Mouse (Mus musculus): ENCODE results near the gene Zfp984. TPM values are rescaled to one million over a fixed set of nuclear protein-coding genes. Genes with fewer than 3 reads are reported as not detected.
A peak's percentile ranks its signal among the peaks of the same experiment; 100 is the strongest.
"Not testable (repeated sequence)": the region's sequence is repeated elsewhere in the genome, so short reads cannot be mapped to it uniquely, and the experiment has no call there.

Gene Zfp984
- polyA plus RNA-seq (2014; fragmentation: Nextera tagmentation; extraction: Ambion mirVana), result 4.5 and 4.8 TPM in 2 replicates

DNA sequence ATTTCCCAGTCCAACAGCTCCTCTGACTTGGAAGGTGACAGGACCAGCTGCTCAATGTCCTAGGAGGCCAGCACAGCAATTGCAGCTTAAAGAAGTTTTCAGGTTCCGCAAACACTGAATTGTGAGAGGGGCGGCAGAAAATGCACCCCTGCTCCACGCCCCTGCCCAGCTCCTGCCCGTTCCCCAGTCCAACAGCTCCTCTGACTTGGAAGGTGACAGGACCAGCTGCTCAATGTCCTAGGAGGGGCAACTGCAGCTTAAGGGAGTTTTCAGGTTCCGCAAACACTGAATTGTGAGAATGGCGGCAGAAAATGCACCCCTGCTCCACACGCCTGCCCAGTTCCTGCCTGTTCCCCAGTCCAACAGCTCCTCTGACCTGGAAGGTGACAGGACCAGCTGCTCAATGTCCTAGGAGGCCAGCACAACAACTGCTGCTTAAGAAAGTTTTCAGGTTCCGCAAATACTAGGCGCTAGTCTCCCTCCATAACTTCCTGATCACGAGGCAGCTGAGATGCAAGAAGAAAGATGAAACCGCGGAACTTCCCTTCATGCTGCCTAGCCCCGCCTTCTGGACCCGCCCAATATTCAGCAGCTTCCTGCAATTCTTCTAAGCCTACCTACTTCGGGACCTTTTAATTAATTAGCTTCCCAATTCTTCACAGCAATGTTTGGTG is at the start of gene Zfp984:
TSS of gene Zfp984 (minus strand) at position 497 of the 674 bp plus-strand sequence.
- DNase-seq, result peak; percentile 44

DNA sequence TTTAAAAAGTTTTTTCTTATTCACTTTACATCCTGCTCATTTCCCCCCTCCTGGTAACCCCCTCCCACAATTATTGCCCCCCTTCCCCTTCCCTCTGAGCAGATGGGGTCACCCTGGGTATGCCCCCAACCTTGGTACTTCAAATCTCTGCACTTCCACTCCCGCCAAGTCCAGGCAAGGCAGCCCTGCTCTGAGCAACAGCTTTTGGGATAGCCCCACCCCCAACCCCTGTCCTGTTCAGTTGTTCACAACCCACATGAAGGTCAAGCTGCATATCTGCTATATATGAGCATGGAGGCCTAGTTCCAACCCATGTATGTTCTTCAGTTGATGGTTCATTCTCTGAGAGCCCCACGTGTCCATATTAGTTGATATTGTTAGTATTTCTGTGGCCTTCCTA is 41.2 kb upstream of the Zfp984 start:
- H3K27me3 ChIP-seq (ENCODE audit: control insufficient read depth, insufficient read depth, low read length), result no peaks in the 10 kb centered on the region
- no peak for DNase-seq
- no peak overlapping the region for H3K4me2 ChIP-seq (ENCODE audit: low read length)
- no peak overlapping the region for H3K9ac ChIP-seq (replicated peaks; ENCODE audit: low read length)
- 82% methylated on average over 2 of the region's 2 CpGs for WGBS
- H3K4me3 ChIP-seq (replicated peaks; ENCODE audit: low read depth, low read length), result no peak overlapping the region
- peaks cover 11% of the 10 kb centered on the region; the same call in 1 of the 2 replicates for H3K4me1 ChIP-seq (ENCODE audit: control insufficient read depth, insufficient read depth, low read length)
- no peaks in the 10 kb centered on the region for H3K36me3 ChIP-seq (ENCODE audit: control insufficient read depth, insufficient read depth, low read length)
- ATAC-seq (ENCODE audit: low FRiP score, low TSS enrichment), result no peak
- no peaks in the 10 kb centered on the region for H3K9me3 ChIP-seq (ENCODE audit: control insufficient read depth, low read length)
- H3K27ac ChIP-seq (replicated peaks; ENCODE audit: low read depth, low read length), result no peak overlapping the region

More for the DNA sequence above, at the start of gene Zfp984:
- H3K4me1 ChIP-seq (ENCODE audit: control insufficient read depth, insufficient read depth, low read length); H3K36me3 ChIP-seq (ENCODE audit: control insufficient read depth, insufficient read depth, low read length); H3K27me3 ChIP-seq (ENCODE audit: control insufficient read depth, insufficient read depth, low read length); ATAC-seq (ENCODE audit: low FRiP score, low TSS enrichment); H3K9me3 ChIP-seq (ENCODE audit: control insufficient read depth, low read length); H3K27ac ChIP-seq (replicated peaks; ENCODE audit: low read depth, low read length): not testable (repeated sequence)
- WGBS, result 18% methylated on average over 15 of the region's 15 CpGs
- Histone ChIP-seq H3K9ac (replicated peaks; ENCODE audit: low read length) (0 out of 2 replicates have a peak within 1 kb of the TSS, but pooled peaks have one; percentile 7), H3K4me3 (replicated peaks; ENCODE audit: low read depth, low read length) (peak within 1 kb of the TSS; percentile 33), H3K4me2 (ENCODE audit: low read length) (peak within 1 kb of the TSS; percentile 58)

DNA sequence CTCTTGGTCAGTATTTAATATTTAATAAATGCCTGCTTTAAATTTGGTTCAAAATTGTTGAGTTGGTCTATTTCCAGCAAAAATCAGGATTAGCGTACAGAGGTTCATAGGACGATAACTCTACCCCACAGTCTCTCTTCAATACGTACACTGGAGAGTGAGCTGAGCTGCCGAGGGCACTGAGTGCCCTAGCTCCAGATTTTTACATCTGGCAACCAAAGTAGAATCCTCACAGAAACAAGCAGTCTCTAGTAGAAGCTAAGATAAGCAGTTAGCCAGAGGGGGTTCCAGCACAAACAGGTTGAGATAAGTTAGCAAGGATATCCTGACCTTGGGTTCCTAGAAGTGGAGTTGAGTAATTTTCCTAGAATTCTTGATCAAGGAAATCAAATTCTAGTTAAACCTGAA is 39.0 kb upstream of the Zfp984 start:
- ATAC-seq (ENCODE audit: low FRiP score, low TSS enrichment) (peak; percentile 79), DNase-seq (no peak)
- H3K36me3 ChIP-seq (ENCODE audit: control insufficient read depth, insufficient read depth, low read length), result peaks cover 4% of the 10 kb centered on the region; the same call in 1 of the 2 replicates
- no peak overlapping the region for H3K27ac ChIP-seq (replicated peaks; ENCODE audit: low read depth, low read length)
- H3K4me1 ChIP-seq (ENCODE audit: control insufficient read depth, insufficient read depth, low read length), result peaks cover 11% of the 10 kb centered on the region; the same call in 1 of the 2 replicates
- H3K9me3 ChIP-seq (ENCODE audit: control insufficient read depth, low read length), result 0 out of 2 replicates have a peak, but pooled peaks cover 4% of the 10 kb centered on the region
- H3K4me2 ChIP-seq (ENCODE audit: low read length), result peak overlapping the region; percentile 57
- 6% methylated on average over 4 of the region's 4 CpGs for WGBS
- H3K4me3 ChIP-seq (replicated peaks; ENCODE audit: low read depth, low read length), result peak overlapping the region; percentile 73
- peak overlapping the region; percentile 47 for H3K9ac ChIP-seq (replicated peaks; ENCODE audit: low read length)
- H3K27me3 ChIP-seq (ENCODE audit: control insufficient read depth, insufficient read depth, low read length), result no peaks in the 10 kb centered on the region

DNA sequence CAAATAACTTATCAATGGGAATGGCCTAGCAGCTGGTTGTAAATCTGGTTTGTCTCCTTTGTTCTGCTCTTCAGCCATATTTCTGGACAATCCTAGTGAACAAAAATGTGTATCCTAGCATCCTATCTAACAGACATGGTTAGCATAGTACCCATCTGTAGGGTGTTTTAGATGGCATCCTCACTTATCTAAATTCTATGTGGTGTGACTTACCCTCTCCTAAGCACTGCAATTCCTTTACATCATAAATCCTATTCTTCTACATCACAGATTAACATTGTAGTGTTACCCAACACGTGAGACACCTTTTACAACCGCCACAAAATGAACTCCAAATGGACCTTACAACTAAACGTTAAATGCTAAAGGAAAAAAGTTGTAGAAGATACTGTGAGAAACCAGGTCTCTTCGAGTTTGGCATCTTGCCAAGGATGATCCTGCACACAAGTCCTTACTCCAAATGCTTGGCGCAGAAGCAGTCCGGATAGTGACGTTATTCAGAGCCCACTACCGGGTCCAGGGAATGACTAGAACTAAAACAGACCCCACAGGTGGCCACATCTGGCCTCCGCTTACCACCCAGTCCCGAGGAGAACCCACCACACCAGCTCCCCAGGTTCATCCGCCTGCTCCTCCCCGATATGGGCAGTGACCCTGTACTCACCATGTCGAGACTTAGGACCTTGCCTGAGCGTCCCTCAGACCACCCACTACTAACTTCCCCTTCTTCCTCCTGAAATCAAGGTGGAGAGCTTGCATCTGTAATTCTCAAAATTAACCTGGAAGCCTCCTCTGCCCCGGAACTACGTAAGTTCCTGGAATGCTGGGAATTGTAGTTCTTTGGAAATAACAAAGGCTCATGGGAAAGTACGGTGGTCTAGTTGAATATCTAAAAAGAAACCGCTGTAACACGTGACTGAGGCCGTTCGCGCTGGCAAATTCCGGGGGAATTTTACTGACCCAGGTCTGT is 38.3 kb upstream of the Zfp984 start, which contains the start of gene Zfp933:
TSS of gene Zfp933 (minus strand) at position 753 of the 970 bp plus-strand sequence.
- Histone ChIP-seq H3K9me3 (ENCODE audit: control insufficient read depth, low read length) (peaks cover 11% of the 10 kb centered on the region; the same call in 1 of the 2 replicates), H3K9ac (replicated peaks; ENCODE audit: low read length) (peak within 1 kb of the TSS; percentile 72), H3K27ac (replicated peaks; ENCODE audit: low read depth, low read length) (no peak within 1 kb of the TSS), H3K36me3 (ENCODE audit: control insufficient read depth, insufficient read depth, low read length) (peaks cover 11% of the 10 kb centered on the region; the same call in 1 of the 2 replicates), H3K4me2 (ENCODE audit: low read length) (peak within 1 kb of the TSS; percentile 57), H3K4me3 (replicated peaks; ENCODE audit: low read depth, low read length) (peak within 1 kb of the TSS; percentile 73), H3K27me3 (ENCODE audit: control insufficient read depth, insufficient read depth, low read length) (no peaks in the 10 kb centered on the region), H3K4me1 (ENCODE audit: control insufficient read depth, insufficient read depth, low read length) (peaks cover 11% of the 10 kb centered on the region; the same call in 1 of the 2 replicates)
- WGBS, result 5% methylated on average over 23 of the region's 23 CpGs
- peak; percentile 90 for ATAC-seq (ENCODE audit: low FRiP score, low TSS enrichment)
- DNase-seq, result peak; percentile 96

DNA sequence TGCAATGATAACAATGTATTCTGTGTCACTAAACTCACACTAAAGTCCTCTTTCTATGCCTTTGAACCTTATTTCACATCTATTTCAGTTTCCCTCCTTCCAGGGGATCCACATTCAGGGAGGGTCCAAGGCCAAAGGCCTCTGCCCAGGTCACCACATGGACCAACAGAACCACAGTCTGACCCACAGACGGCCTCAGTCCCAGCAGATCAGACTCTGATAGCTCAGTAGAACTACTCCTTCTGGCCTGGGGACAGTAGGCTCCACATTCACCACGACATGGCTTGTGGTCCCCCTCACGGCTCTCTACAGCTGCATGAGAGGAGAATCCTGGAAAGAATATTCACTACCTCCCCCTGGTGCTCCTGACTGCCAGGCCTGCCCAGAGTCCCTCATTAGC is 33.3 kb upstream of the Zfp984 start:
- peaks cover 6% of the 10 kb centered on the region; the same call in 1 of the 2 replicates for H3K4me1 ChIP-seq (ENCODE audit: control insufficient read depth, insufficient read depth, low read length)
- no peak for ATAC-seq (ENCODE audit: low FRiP score, low TSS enrichment)
- no peak overlapping the region for H3K4me2 ChIP-seq (ENCODE audit: low read length)
- H3K4me3 ChIP-seq (replicated peaks; ENCODE audit: low read depth, low read length), result no peak overlapping the region
- H3K9ac ChIP-seq (replicated peaks; ENCODE audit: low read length), result no peak overlapping the region
- WGBS, result 96% methylated on average over 3 of the region's 3 CpGs
- no peaks in the 10 kb centered on the region for H3K27me3 ChIP-seq (ENCODE audit: control insufficient read depth, insufficient read depth, low read length)
- no peak overlapping the region for H3K27ac ChIP-seq (replicated peaks; ENCODE audit: low read depth, low read length)
- DNase-seq, result no peak
- peaks cover 26% of the 10 kb centered on the region; the same call in 1 of the 2 replicates for H3K36me3 ChIP-seq (ENCODE audit: control insufficient read depth, insufficient read depth, low read length)
- peaks cover 29% of the 10 kb centered on the region for H3K9me3 ChIP-seq (ENCODE audit: control insufficient read depth, low read length)

DNA sequence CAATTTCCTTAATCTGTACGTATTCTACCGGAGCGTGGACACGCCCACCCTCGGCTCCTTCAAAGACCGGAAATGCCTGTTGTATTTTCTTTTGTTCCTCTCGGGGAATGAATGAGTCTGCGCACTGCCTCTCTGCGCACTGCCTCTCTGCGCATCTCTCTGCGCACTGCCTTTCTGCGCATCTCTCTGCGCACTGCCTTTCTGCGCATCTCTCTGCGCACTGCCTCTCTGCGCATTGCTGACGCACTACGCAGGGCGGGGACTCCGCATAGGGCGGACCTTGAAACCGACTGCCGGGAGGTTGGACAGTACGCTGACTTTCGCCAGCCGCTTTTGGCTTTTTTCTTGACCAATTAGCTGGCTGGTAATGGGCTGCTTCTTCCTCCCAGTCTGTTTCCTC is 29.7 kb upstream of the Zfp984 start:
- ATAC-seq (ENCODE audit: low FRiP score, low TSS enrichment); H3K27ac ChIP-seq (replicated peaks; ENCODE audit: low read depth, low read length): not testable (repeated sequence)
- peaks cover 26% of the 10 kb centered on the region; the same call in 1 of the 2 replicates for H3K36me3 ChIP-seq (ENCODE audit: control insufficient read depth, insufficient read depth, low read length)

DNA sequence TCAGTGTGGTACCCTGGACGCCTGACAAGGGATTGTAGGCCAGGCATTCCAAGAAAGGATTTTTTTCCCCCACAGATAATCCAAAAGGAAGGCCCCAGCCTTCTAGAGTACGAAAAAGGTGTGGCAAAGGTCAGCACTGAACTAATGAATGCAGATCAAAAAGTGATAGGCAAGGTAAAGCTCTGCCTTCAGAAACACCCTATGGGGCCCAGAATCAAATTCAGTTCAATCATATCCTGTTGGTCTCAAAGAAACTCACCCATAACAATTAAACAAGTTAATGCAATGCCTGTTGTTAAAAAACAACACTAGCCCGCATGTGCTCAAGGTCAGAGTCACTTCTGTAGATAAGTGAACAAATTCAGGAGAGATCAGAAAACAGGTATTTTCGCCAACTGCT is 14.8 kb upstream of the Zfp984 start:
- WGBS, result 94% methylated on average over 4 of the region's 4 CpGs
- DNase-seq, result no peak
- Histone ChIP-seq H3K4me3 (replicated peaks; ENCODE audit: low read depth, low read length) (no peak overlapping the region), H3K27ac (replicated peaks; ENCODE audit: low read depth, low read length) (no peak overlapping the region), H3K4me1 (ENCODE audit: control insufficient read depth, insufficient read depth, low read length) (no peaks in the 10 kb centered on the region), H3K27me3 (ENCODE audit: control insufficient read depth, insufficient read depth, low read length) (no peaks in the 10 kb centered on the region), H3K9me3 (ENCODE audit: control insufficient read depth, low read length) (peaks cover 90% of the 10 kb centered on the region), H3K4me2 (ENCODE audit: low read length) (no peak overlapping the region), H3K36me3 (ENCODE audit: control insufficient read depth, insufficient read depth, low read length) (peaks cover 63% of the 10 kb centered on the region), H3K9ac (replicated peaks; ENCODE audit: low read length) (no peak overlapping the region)
- ATAC-seq (ENCODE audit: low FRiP score, low TSS enrichment), result no peak

More for the DNA sequence above, 29.7 kb upstream of the Zfp984 start:
- H3K9me3 ChIP-seq (ENCODE audit: control insufficient read depth, low read length), result peaks cover 31% of the 10 kb centered on the region
- H3K4me2 ChIP-seq (ENCODE audit: low read length); H3K4me3 ChIP-seq (replicated peaks; ENCODE audit: low read depth, low read length); DNase-seq; H3K27me3 ChIP-seq (ENCODE audit: control insufficient read depth, insufficient read depth, low read length); H3K9ac ChIP-seq (replicated peaks; ENCODE audit: low read length); H3K4me1 ChIP-seq (ENCODE audit: control insufficient read depth, insufficient read depth, low read length): not testable (repeated sequence)
- over 99% methylated on average over 16 of the region's 26 CpGs for WGBS

DNA sequence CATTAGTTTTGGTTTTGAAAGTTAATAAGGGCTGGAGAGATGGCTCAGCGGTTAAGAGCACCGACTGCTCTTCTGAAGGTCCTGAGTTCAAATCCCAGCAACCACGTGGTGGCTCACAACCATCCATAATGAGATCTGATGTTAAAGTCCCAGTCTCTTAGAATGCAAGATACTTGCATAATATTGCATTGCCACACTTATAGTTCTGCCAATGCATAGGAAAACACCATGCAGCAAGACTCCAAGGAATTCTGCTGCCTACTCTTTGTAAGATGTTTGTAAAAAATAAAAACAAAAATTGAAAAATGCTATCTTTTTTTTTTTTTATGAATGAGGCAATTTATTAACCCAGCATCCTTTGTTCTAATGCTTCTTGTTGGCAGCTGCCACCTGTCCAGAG is 11.8 kb upstream of the Zfp984 start:
- peaks cover 69% of the 10 kb centered on the region for H3K9me3 ChIP-seq (ENCODE audit: control insufficient read depth, low read length)
- DNase-seq, result not testable (repeated sequence)

More for the DNA sequence above, 11.8 kb upstream of the Zfp984 start:
- not testable (repeated sequence) for H3K4me1 ChIP-seq (ENCODE audit: control insufficient read depth, insufficient read depth, low read length); H3K4me3 ChIP-seq (replicated peaks; ENCODE audit: low read depth, low read length); H3K27me3 ChIP-seq (ENCODE audit: control insufficient read depth, insufficient read depth, low read length); ATAC-seq (ENCODE audit: low FRiP score, low TSS enrichment); H3K27ac ChIP-seq (replicated peaks; ENCODE audit: low read depth, low read length); H3K9ac ChIP-seq (replicated peaks; ENCODE audit: low read length); H3K4me2 ChIP-seq (ENCODE audit: low read length)
- 82% methylated on average over 3 of the region's 3 CpGs for WGBS
- peaks cover 37% of the 10 kb centered on the region for H3K36me3 ChIP-seq (ENCODE audit: control insufficient read depth, insufficient read depth, low read length)

Data from midbrain, embryonic 14.5 days (tissue).